Mouse (Mus musculus): ENCODE measurements around the gene Rmi1.

GRCm38 (mm10) chr13:58452651-58453413 lies 50.8 kb downstream of the Rmi1 start:
- TF ChIP-seq CTCF (IDR thresholded peaks at IDR 0.05; ENCODE audit: low read depth, low read length) (no peak), POLR2A (IDR thresholded peaks at IDR 0.05; ENCODE audit: extremely low read depth, insufficient read depth, low read length) (no peak)
